ENCODE assay signal across 23 mouse cellular contexts in the genomic region with DNA sequence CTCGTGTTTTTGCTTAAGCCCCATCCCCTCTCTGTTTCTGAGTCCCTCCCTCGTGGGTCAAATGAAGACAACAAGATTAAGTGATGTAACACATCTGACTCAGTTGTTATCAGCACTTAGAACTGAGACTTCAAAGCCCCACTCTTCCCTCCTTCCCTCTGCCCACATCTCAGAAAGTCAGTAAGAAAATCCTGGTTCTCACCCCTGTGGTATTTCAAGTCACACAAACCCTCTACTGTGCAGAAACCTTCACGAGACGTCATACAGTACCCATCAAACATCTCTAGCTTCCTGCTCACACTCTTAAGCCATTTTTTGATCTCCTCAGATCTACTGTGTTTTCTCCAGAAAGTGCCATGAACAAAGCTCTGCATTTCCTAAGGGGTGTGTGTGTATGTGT.
DNase-seq lines count a peak whose midpoint lies in the region; ATAC-seq and TF ChIP-seq lines count a peak whose summit lies in the region.
"Had no signal": no experiment of that assay in that cellular context is flagged by ENCODE, and none has a peak within 500 bp of the region (broad histone marks: within the 10 kb centered on the region; RNA-seq: fewer than 3 reads in every experiment).

No protein-coding gene starts in this region.

- peaks cover 8% of the 10 kb centered on the region for H3K4me1 ChIP-seq in thymus, adult 2 months (replicated peaks; ENCODE audit: control insufficient read depth, insufficient read depth, low read length)
- H3K4me1 ChIP-seq: embryonic facial prominence, embryonic 15.5 days; forebrain, embryonic 10.5 days; forebrain, embryonic 15.5 days; heart, embryonic 10.5 days; heart, embryonic 15.5 days; hindbrain, embryonic 13.5 days had no signal

- no peak for TF ChIP-seq POLR2A in thymus, adult 2 months (IDR thresholded peaks at IDR 0.05; ENCODE audit: control insufficient read depth, extremely low read depth, insufficient read depth, low read length, poor library complexity)

- peak; percentile 16 for DNase-seq in thymus, adult 2 months
- DNase-seq in thymus, postnatal 14 days: no peak
- peak; percentile 44 to 56 for DNase-seq in CD8-positive naive resting alpha-beta T cell, adult 2 months (ENCODE audit: low read depth in 2 of 2, low spot score in 2 of 2)
- DNase-seq in liver: no peak
- DNase-seq in adrenal gland, postnatal 25 days: no peak
- DNase-seq in urinary bladder, postnatal 10 days (ENCODE audit: low spot score): no peak
- DNase-seq: adrenal gland, adult 2 months; adrenal gland, postnatal 36 days; cerebellum, adult 2 months; cerebellum, postnatal 14 days; embryo, embryonic 11 days; gastrocnemius, postnatal 36 days; heart, adult 18-20 months; heart, postnatal 14 days had no signal

- H3K4me3 ChIP-seq in thymus, adult 2 months (ENCODE audit: control insufficient read depth, insufficient read depth, low read length): no peak overlapping the region
- H3K4me3 ChIP-seq: embryonic facial prominence, embryonic 15.5 days; erythroblast, embryonic 14.5 days; forebrain, embryonic 10.5 days; forebrain, embryonic 15.5 days; heart, embryonic 10.5 days; heart, embryonic 15.5 days; hindbrain, embryonic 13.5 days had no signal

- 29% methylated on average over 4 of the region's 4 CpGs for WGBS in thymus, adult 2 months

- H3K36me3 ChIP-seq in thymus, adult 2 months (ENCODE audit: control insufficient read depth, insufficient read depth, low read length): no peaks in the 10 kb centered on the region
- H3K36me3 ChIP-seq: embryonic facial prominence, embryonic 15.5 days; forebrain, embryonic 10.5 days; forebrain, embryonic 15.5 days; heart, embryonic 10.5 days; heart, embryonic 15.5 days; hindbrain, embryonic 13.5 days had no signal

- H3K27ac ChIP-seq in thymus, adult 2 months (ENCODE audit: control insufficient read depth, insufficient read depth, low read length): no peak overlapping the region
- H3K27ac ChIP-seq: embryonic facial prominence, embryonic 15.5 days; forebrain, embryonic 10.5 days; forebrain, embryonic 15.5 days; heart, embryonic 10.5 days; heart, embryonic 15.5 days; hindbrain, embryonic 13.5 days; hindbrain, postnatal 0 days had no signal

- ATAC-seq in inflammation-experienced regulatory T-cells, adult 6 months: peak; percentile 41
- ATAC-seq: forebrain, embryonic 15.5 days; hindbrain, postnatal 0 days had no signal

- no peaks in the 10 kb centered on the region for H3K27me3 ChIP-seq in thymus, adult 2 months (ENCODE audit: control insufficient read depth, insufficient read depth, low read length)
- H3K27me3 ChIP-seq: embryonic facial prominence, embryonic 15.5 days; forebrain, embryonic 15.5 days; heart, embryonic 15.5 days; hindbrain, embryonic 13.5 days had no signal

- TF ChIP-seq CTCF in thymus, adult 2 months (IDR thresholded peaks at IDR 0.05; ENCODE audit: borderline replicate concordance, control insufficient read depth, extremely low read depth, insufficient read depth, low read length, poor library complexity): no peak

Comparison
In these comparisons a context has a peak if more than half of its experiments do, and no peak if none do; other contexts are left out.
1. DNase-seq: peak in thymus, adult 2 months (single experiment) and CD8-positive naive resting alpha-beta T cell, adult 2 months (2 of 2); none in thymus, postnatal 14 days (single experiment), liver (single experiment), adrenal gland, postnatal 25 days (single experiment) and urinary bladder, postnatal 10 days (single experiment).